Mouse (Mus musculus) neural tube, embryonic 11.5 days (tissue): ENCODE measurements around the gene Wnt2b. TPM values are rescaled to one million over a fixed set of nuclear protein-coding genes. Genes with fewer than 3 reads are reported as not detected.
A peak's percentile ranks its signal among the peaks of the same experiment; 100 is the strongest.

Source experiments
- ATAC-seq: fragments of 200-750 bp; cut with Nextera tagmentation; 2 replicates; pipeline ENCODE4 v1.8.0; 2017; ENCODE audit warnings: moderate number of reproducible peaks, mild to moderate bottlenecking, moderate TSS enrichment, moderate library complexity; ENCODE audit not compliant: insufficient read depth, low FRiP score, low TSS enrichment
- DNase-seq: peaks from one replicate; pipeline ENCODE4 v3.0.0-alpha.2; 2015; ENCODE audit warnings: low spot score
- H3K27ac ChIP-seq: fragments of 300-500 bp; sonication (generic); 2 replicates; pipeline ENCODE4 v1.5.1; 2014; ENCODE audit warnings: low read depth, mild to moderate bottlenecking, low read length
- H3K27me3 ChIP-seq: fragments of 300-500 bp; sonication (generic); 2 replicates; pipeline ENCODE4 v1.6.1; 2014; ENCODE audit warnings: mild to moderate bottlenecking, low read length, mixed read lengths; ENCODE audit not compliant: control insufficient read depth, insufficient read depth
- H3K36me3 ChIP-seq: fragments of 300-500 bp; sonication (generic); 2 replicates; pipeline ENCODE4 v1.6.1; 2014; ENCODE audit warnings: mild to moderate bottlenecking, low read length, moderate library complexity, mixed read lengths; ENCODE audit not compliant: control insufficient read depth, insufficient read depth
- H3K4me1 ChIP-seq: fragments of 300-500 bp; sonication (generic); 2 replicates; pipeline ENCODE4 v1.6.1; 2014; ENCODE audit warnings: low read length, mixed read lengths; ENCODE audit not compliant: control insufficient read depth, insufficient read depth
- H3K4me2 ChIP-seq: fragments of 300-500 bp; sonication (generic); 2 replicates; pipeline ENCODE4 v1.6.1; 2014; ENCODE audit warnings: low read depth, mild to moderate bottlenecking, moderate library complexity
- H3K4me3 ChIP-seq: fragments of 300-500 bp; sonication (generic); 2 replicates; pipeline ENCODE4 v1.5.1; 2014; ENCODE audit warnings: low read depth, low read length
- H3K9ac ChIP-seq: fragments of 300-500 bp; sonication (generic); 2 replicates; pipeline ENCODE4 v1.6.1; 2014; ENCODE audit warnings: mild to moderate bottlenecking, low read length
- H3K9me3 ChIP-seq: fragments of 300-500 bp; sonication (generic); 2 replicates; pipeline ENCODE4 v1.6.1; 2016; ENCODE audit warnings: low read length; ENCODE audit not compliant: control insufficient read depth
- WGBS: fragments of 180-500 bp; shearing (Covaris S2); extraction: QIAGEN DNeasy Blood & Tissue Kit; methylation state at CpG from one replicate; pipeline ENCODE4 v1.1.7; 2014; 5-methylcytosine and 5-hydroxymethylcytosine counted together
- polyA plus RNA-seq: library from polyadenylated mRNA; unstranded; fragments of >200 nt; fragmentation: Nextera tagmentation; extraction: Ambion mirVana; gene quantifications from 2 replicates; pipeline ENCODE4 v1.2.1, GENCODE M21; 2014

Gene Wnt2b
- polyA plus RNA-seq, 1 experiment from 2014 or later, result 0.90 TPM

DNA sequence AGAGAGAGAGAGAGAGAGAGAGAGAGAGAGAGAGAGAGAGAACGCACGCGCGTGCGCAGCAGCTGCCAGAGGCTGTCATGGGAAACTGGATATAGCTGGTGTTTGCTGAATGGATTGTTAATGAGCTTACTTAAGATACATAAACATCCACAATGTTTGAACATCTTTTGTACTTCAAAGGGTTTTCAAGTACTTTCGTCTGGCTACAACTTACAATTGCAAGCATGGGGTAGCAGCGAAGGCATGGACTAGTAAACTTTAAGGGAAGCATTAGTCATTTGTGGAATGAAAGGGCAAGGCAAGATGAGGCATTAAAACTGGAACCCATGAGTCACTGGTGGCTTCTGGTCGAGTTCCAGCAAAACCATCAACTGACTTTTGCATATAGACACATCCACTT lies 38.8 kb upstream of the Wnt2b start:
- Histone ChIP-seq H3K27ac (no peak overlapping the region), H3K4me2 (no peak overlapping the region), H3K36me3 (peaks cover 10% of the 10 kb centered on the region), H3K4me3 (no peak overlapping the region), H3K27me3 (no peaks in the 10 kb centered on the region), H3K9me3 (no peaks in the 10 kb centered on the region), H3K4me1 (0 out of 2 replicates have a peak, but pooled peaks cover 3% of the 10 kb centered on the region), H3K9ac (no peak overlapping the region)
- 87% methylated on average over 8 of the region's 8 CpGs for WGBS
- no peak for ATAC-seq
- no peak for DNase-seq

DNA sequence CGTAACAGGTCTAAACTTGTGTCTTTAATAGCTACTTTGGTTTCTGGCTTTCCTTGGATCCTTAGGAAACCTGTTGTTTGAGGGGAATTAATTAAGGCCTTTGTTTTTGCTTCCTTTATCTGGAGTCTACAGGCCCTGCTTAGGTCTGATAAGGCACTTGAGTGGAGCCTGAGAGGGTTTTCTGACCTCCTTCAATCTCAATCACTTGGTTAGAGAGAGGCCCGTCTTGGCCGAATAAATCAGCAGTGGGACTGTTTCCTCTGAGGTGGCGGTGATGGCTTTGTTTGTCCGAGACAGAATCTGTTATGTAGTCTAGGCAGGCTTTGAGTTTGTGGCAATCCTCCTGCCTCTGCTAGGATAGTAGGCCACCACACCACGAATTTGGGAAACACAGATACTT lies 35.8 kb upstream of the Wnt2b start:
- Histone ChIP-seq H3K4me3 (no peak overlapping the region), H3K9me3 (no peaks in the 10 kb centered on the region), H3K27ac (no peak overlapping the region), H3K4me1 (0 out of 2 replicates have a peak, but pooled peaks cover 3% of the 10 kb centered on the region), H3K27me3 (no peaks in the 10 kb centered on the region), H3K9ac (no peak overlapping the region), H3K4me2 (no peak overlapping the region), H3K36me3 (no peaks in the 10 kb centered on the region)
- DNase-seq, result no peak
- WGBS, result 53% methylated on average over 6 of the region's 6 CpGs
- ATAC-seq, result no peak

DNA sequence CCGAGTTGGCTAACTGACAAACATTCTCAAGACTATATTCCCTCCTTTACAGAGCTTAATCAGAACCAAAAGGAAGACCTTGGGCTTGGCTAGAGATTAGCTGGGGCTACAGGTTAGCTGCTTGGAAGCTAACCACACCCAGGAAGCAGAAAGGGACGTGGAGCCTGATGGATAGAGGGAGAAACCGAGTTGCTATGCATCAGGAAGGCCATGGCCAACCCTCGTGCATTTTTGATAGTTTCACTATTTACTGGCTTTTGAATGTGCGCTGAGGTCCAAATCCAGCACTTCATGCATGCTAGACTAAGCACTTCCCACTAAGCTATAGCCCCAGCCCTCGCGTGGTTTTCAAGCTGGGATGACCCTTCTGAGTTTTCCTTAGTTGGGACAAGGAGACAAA lies 34.0 kb upstream of the Wnt2b start:
- Histone ChIP-seq H3K27me3 (no peaks in the 10 kb centered on the region), H3K4me2 (no peak overlapping the region), H3K27ac (no peak overlapping the region), H3K9ac (no peak overlapping the region), H3K9me3 (no peaks in the 10 kb centered on the region), H3K36me3 (no peaks in the 10 kb centered on the region), H3K4me1 (0 out of 2 replicates have a peak, but pooled peaks cover 3% of the 10 kb centered on the region), H3K4me3 (no peak overlapping the region)
- ATAC-seq (no peak), DNase-seq (no peak)
- WGBS, result 85% methylated on average over 7 of the region's 7 CpGs

DNA sequence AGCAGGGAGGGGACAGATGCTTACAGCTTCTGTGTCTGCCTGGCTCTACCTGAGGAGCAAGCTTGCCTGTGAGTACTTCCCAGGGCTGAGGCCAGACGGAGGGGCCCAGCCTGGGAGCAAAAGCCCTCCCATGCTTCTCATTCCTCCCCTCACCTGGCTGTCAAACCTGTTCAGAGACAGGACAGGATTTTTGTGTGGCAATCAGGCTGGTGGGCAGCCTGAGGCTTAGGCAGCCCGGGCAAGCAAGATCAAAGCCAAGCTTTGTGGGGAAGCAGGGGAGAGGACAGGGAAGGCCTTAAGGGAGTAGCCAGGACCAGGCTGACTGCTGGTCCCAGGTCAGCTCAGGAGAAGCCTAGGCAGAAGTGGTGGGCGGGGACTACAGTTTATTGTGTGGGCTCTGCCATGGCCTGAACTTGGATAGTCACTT lies 32.7 kb upstream of the Wnt2b start:
- Histone ChIP-seq H3K36me3 (no peaks in the 10 kb centered on the region), H3K27me3 (no peaks in the 10 kb centered on the region), H3K4me1 (0 out of 2 replicates have a peak, but pooled peaks cover 3% of the 10 kb centered on the region), H3K9ac (peak overlapping the region; percentile 28; the same call in 1 of the 2 replicates), H3K4me2 (no peak overlapping the region; the same call in 1 of the 2 replicates), H3K4me3 (no peak overlapping the region), H3K27ac (peak overlapping the region; percentile 56; the same call in 1 of the 2 replicates), H3K9me3 (no peaks in the 10 kb centered on the region)
- ATAC-seq (no peak), DNase-seq (no peak)
- WGBS, result 53% methylated on average over 3 of the region's 3 CpGs

DNA sequence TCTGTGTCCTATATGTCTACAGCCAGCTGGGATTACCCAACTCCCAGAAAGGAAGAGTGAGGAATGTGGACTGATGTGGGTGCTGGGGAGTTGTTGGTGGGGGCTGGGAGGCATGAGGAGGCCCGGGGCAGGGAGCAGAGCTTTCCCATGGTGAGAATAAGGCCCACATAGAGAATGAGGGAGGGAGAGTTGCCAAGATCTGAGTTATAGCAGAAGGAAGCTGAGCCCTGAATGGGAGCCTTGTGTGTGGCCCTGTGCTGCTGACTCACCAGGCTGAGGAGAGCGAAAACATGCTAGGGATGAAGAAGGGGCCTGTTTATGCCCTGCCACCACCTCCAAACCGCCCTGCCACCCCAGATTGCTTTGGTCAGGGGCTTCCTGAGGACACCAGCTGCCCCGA lies 32.1 kb upstream of the Wnt2b start:
- H3K27ac ChIP-seq, result no peak overlapping the region
- peak overlapping the region; percentile 28 for H3K9ac ChIP-seq
- H3K27me3 ChIP-seq, result no peaks in the 10 kb centered on the region
- H3K9me3 ChIP-seq, result no peaks in the 10 kb centered on the region
- H3K4me1 ChIP-seq, result 0 out of 2 replicates have a peak, but pooled peaks cover 3% of the 10 kb centered on the region
- H3K4me3 ChIP-seq, result no peak overlapping the region
- peak; percentile 73 for ATAC-seq
- 26% methylated on average over 4 of the region's 4 CpGs for WGBS
- no peak for DNase-seq
- no peaks in the 10 kb centered on the region for H3K36me3 ChIP-seq
- no peak overlapping the region for H3K4me2 ChIP-seq

DNA sequence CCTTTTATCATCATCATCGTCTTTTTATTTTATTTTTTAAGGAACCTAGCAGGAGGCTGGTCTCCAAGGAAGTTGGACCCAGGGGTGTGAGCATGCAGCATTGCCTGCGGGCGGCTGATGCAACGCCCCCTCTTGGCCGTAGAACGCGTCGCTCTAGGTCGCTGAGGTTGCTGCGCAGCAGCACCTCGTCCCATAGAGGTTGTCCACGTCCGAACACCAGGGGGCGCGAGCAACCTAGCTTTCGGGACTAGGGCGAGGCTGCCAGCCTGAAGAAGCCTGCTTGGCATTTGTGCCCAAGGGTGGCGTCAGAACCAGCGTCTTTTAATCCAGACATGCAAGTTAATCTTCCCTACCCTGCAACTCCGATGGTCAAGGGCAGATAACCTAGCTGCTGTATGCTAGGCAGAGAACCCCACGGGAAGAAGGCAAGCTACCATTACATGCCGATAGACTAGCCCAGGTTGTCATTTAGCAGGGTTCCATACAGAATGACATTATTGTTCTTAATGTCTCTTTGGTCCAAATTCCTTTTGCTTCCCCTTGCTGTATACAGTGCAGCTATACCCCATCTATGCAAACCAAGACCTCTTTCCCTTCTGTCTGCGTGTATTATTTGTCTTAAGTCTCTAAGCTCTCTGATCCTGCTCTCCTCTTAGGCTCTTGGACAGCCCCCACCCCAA lies 31.1 kb upstream of the Wnt2b start:
- Histone ChIP-seq H3K27ac (no peak overlapping the region), H3K9ac (no peak overlapping the region), H3K36me3 (no peaks in the 10 kb centered on the region), H3K27me3 (no peaks in the 10 kb centered on the region), H3K4me1 (no peaks in the 10 kb centered on the region), H3K4me3 (no peak overlapping the region), H3K4me2 (peak overlapping the region; percentile 14; the same call in 1 of the 2 replicates), H3K9me3 (no peaks in the 10 kb centered on the region)
- WGBS, result 14% methylated on average over 23 of the region's 23 CpGs
- peak; percentile 90 for DNase-seq
- peak; percentile 62 for ATAC-seq

DNA sequence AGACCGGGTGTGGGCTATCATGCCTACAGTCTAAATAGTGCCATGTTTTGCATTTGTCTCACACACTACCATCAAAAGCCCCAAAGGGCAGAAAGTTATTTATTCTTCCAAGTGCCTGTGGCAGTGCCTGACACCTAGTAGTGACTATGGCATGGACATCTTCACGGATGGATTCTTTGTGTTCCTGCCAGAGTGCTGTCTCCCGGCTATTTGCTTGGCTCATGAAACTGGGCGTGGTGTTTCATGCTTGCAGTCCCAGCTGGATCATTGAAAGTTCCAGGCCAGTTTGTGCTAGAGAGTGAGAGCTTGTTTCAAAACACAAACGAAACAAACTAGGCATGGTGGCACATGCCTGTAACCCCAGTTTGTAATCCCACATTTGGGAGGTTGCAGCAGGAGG lies 30.0 kb upstream of the Wnt2b start:
- Histone ChIP-seq H3K4me3 (no peak overlapping the region), H3K4me1 (no peaks in the 10 kb centered on the region), H3K4me2 (no peak overlapping the region), H3K27ac (no peak overlapping the region), H3K36me3 (no peaks in the 10 kb centered on the region), H3K27me3 (no peaks in the 10 kb centered on the region), H3K9me3 (no peaks in the 10 kb centered on the region), H3K9ac (no peak overlapping the region)
- ATAC-seq (no peak), DNase-seq (no peak)
- 86% methylated on average over 5 of the region's 5 CpGs for WGBS

DNA sequence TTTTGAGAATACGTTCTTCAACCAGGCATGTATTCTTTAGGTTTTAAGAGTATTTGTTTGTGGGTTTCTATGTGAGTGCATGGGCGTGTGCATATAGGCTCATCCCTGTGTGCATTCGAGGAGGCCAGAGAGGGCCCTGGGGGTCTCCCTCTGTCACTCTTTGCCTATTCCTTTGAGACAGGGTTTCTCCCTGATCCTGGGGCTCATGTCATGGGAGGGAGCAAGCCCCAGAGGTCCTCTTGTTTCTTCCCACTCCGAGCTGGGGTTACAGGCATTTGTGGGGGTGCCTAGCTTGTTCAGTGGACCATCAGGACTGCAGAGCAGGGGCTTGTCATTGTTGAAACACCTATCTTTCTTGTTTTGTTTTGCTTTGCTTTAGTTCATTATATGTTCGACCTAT lies 26.2 kb upstream of the Wnt2b start:
- Histone ChIP-seq H3K4me2 (no peak overlapping the region), H3K9me3 (no peaks in the 10 kb centered on the region), H3K27ac (no peak overlapping the region), H3K9ac (no peak overlapping the region), H3K36me3 (no peaks in the 10 kb centered on the region), H3K27me3 (no peaks in the 10 kb centered on the region), H3K4me1 (no peaks in the 10 kb centered on the region), H3K4me3 (no peak overlapping the region)
- WGBS, result 83% methylated on average over 5 of the region's 5 CpGs
- ATAC-seq, result no peak
- no peak for DNase-seq

DNA sequence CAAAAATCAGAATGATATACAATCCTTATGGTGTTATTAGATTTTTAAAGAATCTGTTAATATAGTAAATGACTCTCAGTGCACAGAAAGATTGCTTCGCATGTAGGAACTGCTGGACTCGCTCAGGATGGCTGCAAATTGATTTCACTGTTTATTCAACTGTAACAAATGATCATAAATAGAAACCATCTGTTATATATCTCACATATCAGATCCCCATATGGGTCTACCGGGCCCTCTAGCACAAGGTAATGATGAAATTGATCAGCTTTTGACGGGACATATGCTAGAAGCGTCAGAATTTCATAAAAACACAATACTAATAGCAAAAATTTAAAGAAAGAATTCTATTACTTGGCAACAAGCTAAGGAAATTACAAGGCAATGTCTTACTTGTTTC lies 18.0 kb upstream of the Wnt2b start:
- ATAC-seq (no peak), DNase-seq (no peak)
- no peak overlapping the region for H3K4me3 ChIP-seq
- no peaks in the 10 kb centered on the region for H3K36me3 ChIP-seq
- H3K4me2 ChIP-seq, result no peak overlapping the region
- H3K4me1 ChIP-seq, result no peaks in the 10 kb centered on the region
- no peaks in the 10 kb centered on the region for H3K9me3 ChIP-seq
- H3K9ac ChIP-seq, result no peak overlapping the region
- no peaks in the 10 kb centered on the region for H3K27me3 ChIP-seq
- WGBS, result 67% methylated on average over 5 of the region's 5 CpGs
- H3K27ac ChIP-seq, result no peak overlapping the region
